Comparison of ENCODE assay signal across 23 mouse cellular contexts in the genomic region with DNA sequence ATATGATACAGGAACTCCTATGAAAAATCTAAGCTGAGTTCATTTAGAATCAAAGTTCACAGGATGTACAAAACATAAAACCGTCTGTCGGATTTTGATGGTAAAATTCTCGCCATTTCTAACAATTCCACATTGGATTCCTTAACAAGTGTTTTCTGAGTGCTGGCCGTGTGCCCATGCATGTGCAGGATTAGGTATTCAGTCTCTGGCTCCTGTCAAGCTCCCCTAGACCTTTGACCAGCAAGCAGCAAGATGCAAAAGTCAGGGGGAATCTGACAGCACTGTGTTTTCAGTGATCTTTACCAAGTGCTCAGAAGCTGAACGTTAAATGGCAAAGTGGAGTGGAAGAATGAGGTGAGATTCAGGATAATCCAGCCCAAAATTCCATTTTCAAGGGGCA. TPM values are rescaled to one million over a fixed set of nuclear protein-coding genes. Genes with fewer than 3 reads are reported as not detected.
A peak's percentile ranks its signal among the peaks of the same experiment; 100 is the strongest.
DNase-seq lines count a peak whose midpoint lies in the region; ATAC-seq lines count a peak whose summit lies in the region.
"Had no signal": no experiment of that assay in that cellular context is flagged by ENCODE, and none has a peak within 500 bp of the region (broad histone marks: within the 10 kb centered on the region; RNA-seq: fewer than 3 reads in every experiment).

No protein-coding gene starts in this region.

- WGBS in kidney, embryonic 15.5 days: 71% methylated on average over 5 of the region's 5 CpGs
- 87% methylated on average over 5 of the region's 5 CpGs for WGBS in limb, embryonic 10.5 days

- H3K27me3 ChIP-seq in kidney, embryonic 15.5 days: no peaks in the 10 kb centered on the region
- no peaks in the 10 kb centered on the region for H3K27me3 ChIP-seq in limb, embryonic 10.5 days (ENCODE audit: low read depth, poor library complexity, severe bottlenecking)
- H3K27me3 ChIP-seq: forebrain, embryonic 12.5 days; forebrain, embryonic 15.5 days; heart, embryonic 13.5 days; hindbrain, embryonic 13.5 days had no signal

- H3K4me1 ChIP-seq in kidney, embryonic 15.5 days: no peaks in the 10 kb centered on the region
- no peaks in the 10 kb centered on the region for H3K4me1 ChIP-seq in limb, embryonic 10.5 days
- H3K4me1 ChIP-seq: forebrain, embryonic 12.5 days; forebrain, embryonic 15.5 days; heart, embryonic 13.5 days; hindbrain, embryonic 10.5 days; hindbrain, embryonic 13.5 days had no signal

- H3K27ac ChIP-seq in kidney, embryonic 15.5 days: no peak overlapping the region
- H3K27ac ChIP-seq in limb, embryonic 10.5 days: no peak overlapping the region
- H3K27ac ChIP-seq: forebrain, embryonic 12.5 days; forebrain, embryonic 15.5 days; heart, embryonic 13.5 days; hindbrain, embryonic 10.5 days; hindbrain, embryonic 13.5 days had no signal

- intact Hi-C loops in heart, postnatal 14 days (cut with DNase I): no loop called here

- H3K9ac ChIP-seq in kidney, embryonic 15.5 days: no peak overlapping the region
- H3K9ac ChIP-seq: forebrain, embryonic 12.5 days; forebrain, embryonic 15.5 days; heart, embryonic 13.5 days; hindbrain, embryonic 13.5 days had no signal

- DNase-seq in heart, adult 11 months: peak; percentile 61
- no peak for DNase-seq in heart, postnatal 14 days
- peak; percentile 63 for DNase-seq in kidney, adult 18-20 months
- peak; percentile 71 for DNase-seq in kidney, postnatal 10 days
- DNase-seq in kidney, postnatal 36 days: peak; percentile 82 to 84
- DNase-seq in limb, embryonic 10.5 days (ENCODE audit: low spot score): no peak
- DNase-seq: adrenal gland, adult 8-10 months; adrenal gland, postnatal 25 days; cerebellum, adult 18-20 months; cerebellum, adult 9-10 months; cerebellum, postnatal 14 days; gastrocnemius, postnatal 10 days; gastrocnemius, postnatal 36 days had no signal

- H3K9me3 ChIP-seq in kidney, embryonic 15.5 days (replicated peaks): no peaks in the 10 kb centered on the region
- no peaks in the 10 kb centered on the region for H3K9me3 ChIP-seq in limb, embryonic 10.5 days (replicated peaks)
- H3K9me3 ChIP-seq: forebrain, embryonic 12.5 days; forebrain, embryonic 15.5 days; heart, embryonic 13.5 days; hindbrain, embryonic 10.5 days; hindbrain, embryonic 13.5 days had no signal

- no peak overlapping the region for H3K4me3 ChIP-seq in kidney, embryonic 15.5 days (replicated peaks)
- no peak overlapping the region for H3K4me3 ChIP-seq in limb, embryonic 10.5 days
- H3K4me3 ChIP-seq: forebrain, embryonic 12.5 days; forebrain, embryonic 15.5 days; heart, embryonic 13.5 days; hindbrain, embryonic 10.5 days; hindbrain, embryonic 13.5 days had no signal

- H3K36me3 ChIP-seq in kidney, embryonic 15.5 days: no peaks in the 10 kb centered on the region; the same call in 1 of the 2 replicates
- no peaks in the 10 kb centered on the region for H3K36me3 ChIP-seq in limb, embryonic 10.5 days
- H3K36me3 ChIP-seq: forebrain, embryonic 12.5 days; forebrain, embryonic 15.5 days; heart, embryonic 13.5 days had no signal

- no peak overlapping the region for H3K4me2 ChIP-seq in kidney, embryonic 15.5 days
- H3K4me2 ChIP-seq: forebrain, embryonic 12.5 days; forebrain, embryonic 15.5 days; heart, embryonic 13.5 days; hindbrain, embryonic 13.5 days had no signal

- no peak for ATAC-seq in kidney, embryonic 15.5 days (replicated peaks; ENCODE audit: low FRiP score)
- no peak for ATAC-seq in erythroblast, adult 5-6 weeks (replicated peaks; ENCODE audit: low FRiP score, poor library complexity, severe bottlenecking)
- ATAC-seq: activated CD4-positive, CD25-positive, alpha-beta regulatory T cell, adult 4 months; forebrain, embryonic 15.5 days; hindbrain, embryonic 16.5 days had no signal

RNA-seq across cellular contexts. Expression of gene Bend7, which starts 44.3 kb away (rescaled TPM):
- 1 to 10 TPM; 5.8 to 6.8 TPM for total RNA-seq in heart, postnatal 14 days (2021)
- 5.1 and 5.3 TPM in 2 replicates for polyA plus RNA-seq in kidney, embryonic 15.5 days (2015; fragmentation: Nextera tagmentation; extraction: Ambion mirVana)
- total RNA-seq in erythroblast, adult 5-6 weeks (2015; ENCODE audit: low replicate concordance): not detected in 2 replicates
- 0.14 TPM in 1 of 2 replicates, not detected in the other for total RNA-seq in erythroblast, adult 5-6 weeks (2017; ENCODE audit: low replicate concordance)
- 1.0 and 1.3 TPM in 2 replicates for polyA plus RNA-seq in limb, embryonic 10.5 days (2016; fragmentation: Nextera tagmentation; extraction: Ambion mirVana)
- total RNA-seq: granulocyte monocyte progenitor cell, adult 5-6 weeks had no signal
- polyA plus RNA-seq: activated CD4-positive, CD25-positive, alpha-beta regulatory T cell, adult 4 months had no signal

Comparison
In these comparisons a context has a peak if more than half of its experiments do, and no peak if none do; other contexts are left out.
1. DNase-seq: peak in heart, adult 11 months (single experiment), kidney, adult 18-20 months (single experiment), kidney, postnatal 10 days (single experiment) and kidney, postnatal 36 days (2 of 2); none in heart, postnatal 14 days (0 of 2) and limb, embryonic 10.5 days (single experiment).
2. RNA of gene Bend7, which starts 44.3 kb away (total RNA-seq): 5.8 to 6.8 TPM in heart, postnatal 14 days; 0.14 TPM in erythroblast, adult 5-6 weeks; every median in the first group is over 4 times any median in the second.